Mouse (Mus musculus) testis, adult 2 months (tissue): ENCODE measurements around the gene Gm3285. TPM values are rescaled to one million over a fixed set of nuclear protein-coding genes. Genes with fewer than 3 reads are reported as not detected.
A peak's percentile ranks its signal among the peaks of the same experiment; 100 is the strongest.

Experiments used
- H3K27ac ChIP-seq: fragments of 200-500 bp; 2 replicates; pipeline ENCODE4 v1.5.1; 2012; ENCODE audit warnings: low read depth, low read length; ENCODE audit not compliant: control insufficient read depth, insufficient read depth
- H3K27me3 ChIP-seq: fragments of 200-500 bp; 2 replicates; pipeline ENCODE4 v1.6.1; 2012; ENCODE audit warnings: mild to moderate bottlenecking, low read length, moderate library complexity; ENCODE audit not compliant: control insufficient read depth, insufficient read depth
- H3K36me3 ChIP-seq: fragments of 200-500 bp; 2 replicates; pipeline ENCODE4 v1.6.1; 2012; ENCODE audit warnings: mild to moderate bottlenecking, low read length; ENCODE audit not compliant: control insufficient read depth, insufficient read depth
- H3K4me1 ChIP-seq: fragments of 200-500 bp; 2 replicates; pipeline ENCODE4 v1.6.1; 2012; ENCODE audit warnings: low read length; ENCODE audit not compliant: control insufficient read depth, insufficient read depth
- H3K4me3 ChIP-seq: fragments of 200-500 bp; 2 replicates; pipeline ENCODE4 v1.5.1; 2012; ENCODE audit warnings: low read depth, mild to moderate bottlenecking, low read length, moderate library complexity, mixed read lengths; ENCODE audit not compliant: control insufficient read depth
- CTCF ChIP-seq: fragments of 200-500 bp; IDR thresholded peaks from 2 replicates; pipeline ENCODE4 v1.5.1; 2012; ENCODE audit warnings: low read depth, mild to moderate bottlenecking, inconsistent platforms, low read length, moderate library complexity; ENCODE audit not compliant: control insufficient read depth, insufficient read depth, insufficient replicate concordance
- POLR2A ChIP-seq: fragments of 200-500 bp; IDR thresholded peaks from 2 replicates; pipeline ENCODE4 v1.6.1; 2012; ENCODE audit warnings: low read depth, mild to moderate bottlenecking, inconsistent platforms, low read length, moderate library complexity; ENCODE audit not compliant: control insufficient read depth
- polyA plus RNA-seq: library from polyadenylated mRNA; depleted of rRNA; stranded (reverse); fragments of >200 nt; gene quantifications from 2 replicates; pipeline ENCODE4 v1.2.3, GENCODE M21; 2012; rRNA removed

Gene Gm3285
- not detected in 2 replicates for polyA plus RNA-seq

GRCm38 (mm10) chr10:77861675-77862074 is at the start of gene Gm3285:
Gene Gm3285, plus strand, starts transcription at chr10:77861975.
- Histone ChIP-seq H3K4me3 (no peak within 1 kb of the TSS), H3K27me3 (no peaks in the 10 kb centered on the region), H3K4me1 (no peaks in the 10 kb centered on the region), H3K27ac (no peak within 1 kb of the TSS), H3K36me3 (no peaks in the 10 kb centered on the region)
- TF ChIP-seq POLR2A (no peak), CTCF (no peak)

GRCm38 (mm10) chr10:77814382-77814781 is 47.4 kb upstream of the Gm3285 start, which contains the start of gene Gm2696:
Gene Gm2696, plus strand, starts transcription at chr10:77814682.
- Histone ChIP-seq H3K27me3 (no peaks in the 10 kb centered on the region), H3K4me3 (no peak within 1 kb of the TSS), H3K36me3 (no peaks in the 10 kb centered on the region), H3K4me1 (no peaks in the 10 kb centered on the region), H3K27ac (no peak within 1 kb of the TSS)
- TF ChIP-seq CTCF: no peak

- no peaks in the 10 kb centered on the region for H3K4me1 ChIP-seq
- no peak overlapping the region for H3K4me3 ChIP-seq
- H3K27ac ChIP-seq: no peak overlapping the region
- H3K27me3 ChIP-seq: no peaks in the 10 kb centered on the region
- TF ChIP-seq CTCF: peak; percentile 78; the same call in 1 of the 2 replicates
- no peak for TF ChIP-seq POLR2A
- no peaks in the 10 kb centered on the region for H3K36me3 ChIP-seq
Observed at GRCm38 (mm10) chr10:77815514-77815913, 46.3 kb upstream of the Gm3285 start.

- Histone ChIP-seq H3K27me3 (no peaks in the 10 kb centered on the region), H3K4me3 (no peak overlapping the region), H3K36me3 (no peaks in the 10 kb centered on the region), H3K27ac (no peak overlapping the region), H3K4me1 (no peaks in the 10 kb centered on the region)
- TF ChIP-seq CTCF (no peak), POLR2A (no peak)
Observed at GRCm38 (mm10) chr10:77818523-77818922, 43.3 kb upstream of the Gm3285 start.

GRCm38 (mm10) chr10:77819203-77819602 is 42.6 kb upstream of the Gm3285 start:
- no peak for TF ChIP-seq POLR2A
- no peak for TF ChIP-seq CTCF
- Histone ChIP-seq H3K27me3 (no peaks in the 10 kb centered on the region), H3K4me1 (no peaks in the 10 kb centered on the region), H3K4me3 (no peak overlapping the region), H3K36me3 (no peaks in the 10 kb centered on the region), H3K27ac (no peak overlapping the region)

- TF ChIP-seq CTCF: no peak
- TF ChIP-seq POLR2A: no peak
- Histone ChIP-seq H3K36me3 (no peaks in the 10 kb centered on the region), H3K4me3 (no peak within 1 kb of the TSS), H3K27ac (no peak within 1 kb of the TSS), H3K27me3 (no peaks in the 10 kb centered on the region), H3K4me1 (no peaks in the 10 kb centered on the region)
Observed at GRCm38 (mm10) chr10:77826951-77827350, 34.8 kb upstream of the Gm3285 start, which contains the start of gene Krtap10-4. Gene Krtap10-4, minus strand, starts transcription at chr10:77827095.

- Histone ChIP-seq H3K4me3 (no peak within 1 kb of the TSS), H3K27me3 (no peaks in the 10 kb centered on the region), H3K27ac (no peak within 1 kb of the TSS), H3K4me1 (no peaks in the 10 kb centered on the region), H3K36me3 (no peaks in the 10 kb centered on the region)
- TF ChIP-seq POLR2A (no peak), CTCF (no peak)
Observed at GRCm38 (mm10) chr10:77835647-77836046, 26.1 kb upstream of the Gm3285 start, which contains the start of gene Krtap10-10. Gene Krtap10-10, plus strand, starts transcription at chr10:77835947.

- H3K4me1 ChIP-seq: no peaks in the 10 kb centered on the region
- no peak overlapping the region for H3K27ac ChIP-seq
- H3K4me3 ChIP-seq: no peak overlapping the region
- H3K36me3 ChIP-seq: no peaks in the 10 kb centered on the region
- no peaks in the 10 kb centered on the region for H3K27me3 ChIP-seq
- TF ChIP-seq CTCF: no peak
- TF ChIP-seq POLR2A: no peak; the same call in 1 of the 2 replicates
Observed at GRCm38 (mm10) chr10:77839006-77839405, 22.8 kb upstream of the Gm3285 start.
